Mouse (Mus musculus) E14TG2a.4 (cell line): ENCODE measurements around the gene Zc3h15.

Experiments used
- CTCF ChIP-seq: conservative IDR thresholded peaks from 2 replicates; pipeline ENCODE4 v1.5.1; 2014; ENCODE audit warnings: low read length
- NANOG ChIP-seq: IDR thresholded peaks from 2 replicates; pipeline ENCODE4 v1.6.1; 2014; ENCODE audit warnings: borderline replicate concordance, low read length, mixed read lengths
- POU5F1 ChIP-seq: IDR thresholded peaks from 2 replicates; pipeline ENCODE4 v1.6.1; 2014; ENCODE audit warnings: low read length, borderline replicate concordance

DNA sequence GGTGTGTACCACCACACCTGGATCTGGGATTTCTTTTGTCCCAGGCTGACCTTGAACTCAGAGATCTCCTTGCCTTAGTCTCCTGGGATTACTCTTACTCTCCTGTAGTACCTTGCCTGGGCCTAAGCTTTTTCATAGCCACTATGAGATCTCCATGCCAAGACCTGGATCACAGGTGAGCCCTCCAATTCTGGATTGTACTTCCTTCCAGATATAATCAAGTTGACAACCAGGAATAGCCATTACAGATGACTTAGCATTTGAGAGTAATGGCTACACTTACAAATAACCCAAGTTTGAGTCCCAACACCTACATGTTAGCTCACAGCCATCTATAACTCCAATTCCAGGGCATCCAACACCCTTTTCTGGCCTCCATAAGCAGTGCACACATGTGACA lies 8.4 kb downstream of the Zc3h15 start:
- TF ChIP-seq CTCF (no peak), NANOG (no peak), POU5F1 (no peak)
